Mouse (Mus musculus): ENCODE results near the gene Ddrgk1.
A peak's percentile ranks its signal among the peaks of the same experiment; 100 is the strongest.

The Ddrgk1 gene

DNA sequence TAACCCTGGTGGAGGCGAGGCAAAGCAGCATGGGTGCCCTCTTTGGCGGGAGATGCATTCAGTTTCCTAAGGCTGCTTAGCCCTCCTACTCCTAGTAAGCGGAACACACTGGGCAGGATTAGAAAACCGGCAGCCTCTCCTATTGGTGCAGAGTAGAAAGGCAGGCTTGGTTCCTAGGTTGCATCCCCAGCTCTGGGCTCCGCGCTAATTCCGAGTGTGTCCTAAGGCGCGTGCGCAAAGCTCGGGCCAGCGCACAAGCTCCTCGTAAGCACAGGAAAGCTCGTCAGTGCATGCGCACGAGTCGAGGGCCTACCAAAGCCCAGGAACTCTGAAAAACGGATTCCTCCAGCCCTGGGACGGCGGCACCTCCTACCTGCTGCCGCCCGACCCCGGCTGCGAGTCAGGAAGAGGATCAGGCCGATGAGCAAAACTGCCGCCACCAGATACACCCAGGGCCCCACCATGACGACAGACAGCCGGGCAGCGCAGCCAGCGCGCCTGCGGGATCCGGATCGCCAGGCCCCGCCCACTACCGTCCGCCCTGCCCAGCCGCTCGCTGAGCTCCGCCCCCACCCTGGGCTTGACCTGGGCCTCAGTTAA, at the start of gene Ddrgk1:
Gene Ddrgk1, minus strand, starts transcription at position 558 of the 600 bp plus-strand sequence.
- DNase-seq, result peak; percentile 96

DNA sequence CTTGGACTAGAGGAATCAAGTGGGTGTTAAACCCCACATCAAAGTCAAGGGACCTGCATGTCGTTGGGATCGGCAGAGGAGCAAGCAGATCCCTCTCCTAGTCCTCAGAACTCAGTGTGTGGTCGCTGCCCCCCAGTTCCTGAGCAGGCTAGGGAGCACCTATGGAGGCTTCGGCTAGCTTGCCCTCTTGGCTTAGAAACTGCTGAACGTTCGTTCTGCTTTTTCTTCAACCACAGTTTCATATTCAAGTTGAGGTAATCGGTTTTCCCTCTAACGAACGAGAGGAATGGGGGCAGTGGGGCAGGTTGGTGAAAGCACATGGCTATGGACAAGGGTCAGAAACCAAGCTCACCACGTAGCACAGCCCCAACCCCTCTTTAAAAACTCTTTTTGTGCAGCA, 42.6 kb upstream of the Ddrgk1 start:
- DNase-seq, result no peak

DNA sequence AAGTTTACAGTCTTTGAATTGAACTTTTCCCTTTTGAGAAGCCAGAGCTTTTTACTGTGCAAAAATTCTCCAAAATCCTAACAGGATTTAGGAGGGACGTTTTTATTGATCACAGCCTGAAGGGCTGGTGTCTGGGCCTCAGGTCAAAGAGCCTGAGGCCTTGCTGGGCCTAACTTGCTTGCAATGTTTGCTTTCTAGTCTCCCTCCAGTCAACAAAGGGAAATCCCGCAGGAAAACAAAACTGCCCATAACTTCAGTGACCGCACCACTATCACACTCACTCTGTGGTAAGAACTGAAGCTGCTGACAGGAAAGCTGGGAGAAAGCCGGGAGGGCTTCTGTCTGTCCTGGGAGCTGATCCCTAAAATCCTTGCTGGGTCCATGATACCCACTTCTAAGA, 42.1 kb upstream of the Ddrgk1 start:
- no peak for DNase-seq

DNA sequence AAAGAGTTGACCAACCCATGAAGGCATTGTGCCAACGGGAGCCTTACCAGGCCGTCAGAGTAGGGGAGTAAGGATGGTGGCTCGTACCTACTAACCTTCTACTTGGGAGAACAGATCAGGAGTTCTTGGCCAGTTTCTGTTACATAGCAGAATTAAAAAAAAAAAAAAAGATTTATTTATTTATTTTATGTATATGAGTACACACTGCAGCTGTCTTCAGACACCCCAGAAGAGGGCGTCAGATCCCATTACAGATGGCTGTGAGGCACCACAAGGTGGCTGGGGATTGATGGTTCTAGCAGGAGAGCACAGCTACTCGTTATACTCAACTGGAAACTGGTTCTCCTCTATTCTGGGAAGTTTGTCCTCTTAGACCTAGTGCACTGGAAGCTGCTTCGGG, 40.7 kb upstream of the Ddrgk1 start:
- no peak for DNase-seq

DNA sequence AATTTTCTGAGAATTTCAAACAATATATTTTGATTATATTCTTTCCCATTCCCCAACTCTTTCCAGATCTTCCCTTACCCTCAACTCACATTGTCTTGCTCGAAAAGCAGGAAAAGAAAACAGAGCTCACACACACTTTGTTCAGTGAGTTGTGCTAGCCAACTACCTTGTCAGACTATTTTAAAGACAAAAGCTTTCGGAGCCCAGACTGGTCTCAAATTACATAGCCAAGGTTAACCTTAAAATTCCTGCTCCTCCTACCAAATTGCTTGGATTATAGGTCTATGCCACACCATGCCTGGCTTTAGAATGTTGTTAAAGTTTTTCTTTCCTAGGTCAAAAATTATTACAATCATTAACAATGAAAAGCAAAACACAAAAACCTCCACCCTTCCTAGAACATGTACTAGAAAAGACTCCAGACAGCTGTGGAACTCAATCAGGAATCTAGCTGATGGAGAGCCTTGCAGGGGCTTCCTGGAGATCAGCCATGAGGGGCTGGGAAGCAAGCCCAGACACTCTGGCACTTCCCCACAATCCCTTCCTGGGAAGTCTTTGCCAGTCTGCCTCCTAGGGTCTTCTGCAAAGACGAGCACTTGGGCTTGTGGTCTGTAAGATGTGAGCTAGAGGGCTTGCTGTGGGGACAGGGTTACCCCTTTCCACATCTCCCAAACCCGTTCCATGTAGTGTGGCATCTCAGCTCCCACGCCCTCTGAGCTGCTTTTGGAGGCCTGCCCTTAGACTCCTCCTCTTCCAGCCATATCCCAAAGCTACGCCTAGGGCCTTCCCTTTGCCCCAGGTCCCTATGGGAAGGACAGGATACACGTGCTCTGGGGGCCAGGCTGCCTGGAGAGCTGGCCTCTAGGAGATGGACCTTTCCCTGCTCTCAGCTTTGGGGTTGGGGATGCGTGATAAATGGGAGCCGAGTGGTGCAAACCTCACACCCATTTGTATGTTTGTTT, 39.9 kb upstream of the Ddrgk1 start:
- no peak for DNase-seq

DNA sequence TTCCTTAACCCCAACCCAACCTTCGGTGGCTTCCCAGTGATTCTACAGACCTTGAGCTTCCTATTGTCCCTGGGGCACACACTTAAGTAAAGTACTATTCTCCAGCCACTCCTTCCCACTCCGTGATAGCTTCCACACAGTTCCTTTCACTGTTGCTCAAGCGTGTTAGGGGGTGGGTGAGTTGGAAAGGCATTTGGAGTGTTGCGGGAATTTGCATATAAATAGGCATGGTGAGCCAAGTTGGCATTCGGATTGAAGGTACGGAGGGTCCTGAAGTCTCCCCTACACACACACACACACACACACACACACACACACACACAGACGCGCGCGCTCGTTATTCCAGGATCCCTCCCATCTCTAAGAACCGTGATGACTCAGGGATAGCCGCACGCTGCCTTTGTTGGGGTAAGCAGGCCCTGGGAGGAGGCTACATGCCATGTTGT, 33.4 kb upstream of the Ddrgk1 start:
- DNase-seq, result peak; percentile 17

DNA sequence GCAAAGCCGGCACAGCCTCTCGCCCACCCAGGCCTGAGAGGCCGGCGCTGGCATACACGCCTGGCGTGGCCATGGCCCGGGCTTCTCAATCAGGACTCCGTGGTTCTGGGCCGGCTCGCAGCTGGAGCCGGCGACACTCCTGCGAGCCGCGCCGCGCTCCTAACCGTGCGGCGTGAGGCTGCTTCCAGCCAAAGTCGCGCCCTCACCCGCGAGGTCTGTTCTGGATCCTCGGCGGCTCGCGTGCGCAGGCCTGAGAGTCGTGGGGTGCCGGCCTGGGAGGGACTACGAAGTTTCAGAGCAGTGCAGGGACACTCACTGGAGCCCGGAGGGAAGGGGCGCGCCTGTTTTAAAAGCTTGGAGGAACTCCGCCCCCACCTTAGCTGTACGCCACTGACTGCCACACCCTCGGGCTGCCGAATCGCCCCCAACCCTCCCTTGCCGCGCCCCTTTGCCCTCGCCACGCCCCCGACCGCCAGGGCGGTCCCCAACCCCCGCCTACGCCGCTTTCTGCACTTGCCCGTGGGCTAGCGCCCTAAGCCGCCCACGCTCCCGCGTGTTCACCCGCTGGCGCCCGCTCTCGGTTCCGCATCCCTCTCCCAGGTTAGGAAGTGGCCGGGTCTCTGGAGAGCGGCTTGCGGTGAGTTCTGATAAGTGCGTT, 32.8 kb upstream of the Ddrgk1 start, which contains the start of gene Slc4a11:
Gene Slc4a11, minus strand, starts transcription at position 367 of the 658 bp plus-strand sequence.
- peak; percentile 82 for DNase-seq

DNA sequence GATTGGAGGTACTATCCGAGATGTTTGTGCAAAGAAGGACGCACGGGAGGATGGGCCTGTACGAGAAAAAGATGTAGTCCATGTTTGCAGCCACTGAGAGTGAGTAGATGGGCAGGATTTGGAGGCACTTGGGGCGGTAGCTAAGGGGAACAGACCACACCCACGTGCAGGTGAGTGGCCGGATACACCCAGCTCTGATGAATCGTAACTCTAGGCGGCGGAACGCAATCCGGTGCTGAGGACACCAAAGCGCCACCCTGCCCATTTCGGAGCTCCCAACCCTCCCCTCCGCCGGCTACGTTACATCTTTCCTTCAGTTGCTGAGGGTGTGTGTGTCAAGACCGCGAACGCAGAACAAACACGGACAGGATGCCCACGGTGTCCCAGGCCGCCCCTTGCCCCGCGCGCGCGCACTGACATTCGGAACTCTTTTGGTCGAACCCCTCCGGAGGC, 32.3 kb upstream of the Ddrgk1 start:
- peak; percentile 37 for DNase-seq

DNA sequence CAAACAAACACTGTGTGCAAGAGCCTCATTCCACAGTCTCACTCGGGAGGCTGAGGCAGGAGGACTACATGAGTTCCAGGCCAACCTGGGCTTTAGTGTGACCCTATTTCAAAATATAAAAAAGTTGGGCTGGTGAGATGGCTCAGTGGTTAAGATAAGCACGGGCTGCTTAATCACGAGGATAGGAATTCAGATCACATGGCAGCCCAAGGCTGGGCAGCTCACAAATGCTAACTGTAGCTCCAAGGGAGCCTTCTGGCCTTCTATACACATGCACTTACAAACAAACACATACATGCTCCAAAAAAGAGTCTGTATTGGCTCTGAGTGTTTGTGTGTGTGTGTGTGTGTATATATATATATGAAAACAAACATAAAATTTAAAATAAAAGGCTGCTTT, 29.1 kb upstream of the Ddrgk1 start:
- DNase-seq, result no peak

DNA sequence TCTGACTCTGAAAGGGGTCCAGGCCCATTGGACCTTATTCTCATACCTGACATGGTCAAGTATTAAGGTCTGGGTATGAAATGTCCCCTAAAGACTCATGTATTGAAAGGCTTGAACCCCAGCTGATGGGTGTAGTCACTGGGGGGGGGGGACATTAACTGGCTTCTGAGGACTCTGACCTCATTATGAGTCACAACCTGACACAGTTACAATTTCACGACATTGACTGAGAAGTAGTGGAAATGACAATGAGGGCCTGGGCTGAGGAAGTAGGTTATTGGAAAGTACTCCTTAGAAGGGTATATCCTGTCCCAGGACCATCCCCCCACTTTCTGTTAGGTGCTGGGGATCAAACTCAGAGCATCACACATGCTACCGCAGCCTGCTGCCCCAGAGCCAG, 24.6 kb upstream of the Ddrgk1 start:
- DNase-seq, result no peak

DNA sequence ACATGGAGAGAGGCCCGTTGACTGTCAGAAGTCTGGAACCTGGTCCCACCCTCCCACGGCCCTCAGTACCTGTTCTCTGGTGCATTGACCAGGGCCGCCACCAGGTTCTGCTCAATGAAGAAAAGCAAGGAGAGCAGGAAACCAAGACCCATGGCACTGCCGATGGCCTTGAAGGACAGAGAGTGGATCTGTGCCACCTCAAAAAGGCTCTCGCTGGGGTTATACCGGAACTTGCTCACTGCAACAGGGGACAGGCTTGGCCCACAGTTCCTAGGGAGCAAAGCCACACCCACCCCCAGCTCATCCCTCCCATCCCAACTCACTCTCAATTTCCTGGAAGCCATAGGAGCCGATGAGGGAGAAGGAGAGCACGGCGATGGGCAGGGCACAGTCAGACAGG, 21.0 kb upstream of the Ddrgk1 start:
- no peak for DNase-seq

DNA sequence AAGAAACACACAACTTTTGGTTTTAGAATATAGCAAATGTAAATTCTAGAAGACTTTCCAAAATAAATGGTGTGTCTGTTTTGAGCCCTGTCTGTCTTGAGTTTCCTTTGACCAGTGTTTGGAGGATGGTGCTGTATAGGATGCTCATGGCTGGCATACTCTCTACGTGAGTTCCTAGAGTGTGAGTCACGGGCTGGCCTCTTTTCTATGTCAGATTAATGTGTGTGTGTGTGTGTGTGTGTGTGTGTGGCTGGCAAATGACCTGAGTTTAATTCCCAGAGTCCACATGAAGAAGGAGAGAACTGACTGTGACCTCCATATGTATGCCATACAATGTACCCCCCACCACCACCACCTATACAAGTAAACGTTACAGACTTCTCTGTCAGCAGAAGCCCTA, 17.1 kb upstream of the Ddrgk1 start:
- DNase-seq, result no peak

DNA sequence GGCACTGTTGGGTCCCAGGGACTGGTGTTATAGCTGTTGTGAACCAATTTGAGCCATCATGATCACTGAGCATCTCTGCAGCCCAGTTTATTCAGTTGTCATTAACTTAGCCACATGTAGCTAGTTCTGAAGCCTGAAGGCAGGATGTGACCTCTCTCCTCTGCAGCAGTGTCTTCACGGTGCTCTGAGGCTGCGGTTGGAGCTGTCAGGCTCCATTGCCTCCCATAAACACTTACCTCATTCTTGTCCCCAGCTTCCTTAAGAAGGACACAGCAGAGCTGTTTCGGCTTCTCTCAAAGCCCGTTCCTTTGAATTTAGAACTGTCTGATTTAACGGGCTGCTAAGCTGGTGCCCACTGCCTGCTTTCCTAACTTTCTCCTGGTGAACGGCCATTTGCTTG, 15.4 kb upstream of the Ddrgk1 start:
- no peak for DNase-seq

DNA sequence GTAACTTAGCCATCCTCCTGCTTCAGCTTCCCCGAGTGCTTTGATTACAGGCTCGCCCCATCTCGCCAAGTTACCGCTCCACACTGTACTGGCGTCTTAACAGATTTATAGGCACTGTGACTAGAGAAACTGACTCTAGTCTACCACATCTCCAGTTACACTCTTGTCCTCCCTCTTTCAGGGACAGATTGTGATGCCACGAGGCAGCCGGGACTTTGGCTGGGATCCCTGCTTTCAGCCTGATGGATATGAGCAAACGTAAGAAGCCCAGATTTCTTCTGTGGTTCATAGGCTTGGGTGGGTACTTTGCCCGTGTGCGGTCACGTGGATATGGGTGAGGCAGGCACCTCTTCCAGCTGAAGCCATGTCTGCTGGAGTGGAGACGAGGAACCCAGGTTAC, 14.7 kb upstream of the Ddrgk1 start:
- DNase-seq, result no peak

DNA sequence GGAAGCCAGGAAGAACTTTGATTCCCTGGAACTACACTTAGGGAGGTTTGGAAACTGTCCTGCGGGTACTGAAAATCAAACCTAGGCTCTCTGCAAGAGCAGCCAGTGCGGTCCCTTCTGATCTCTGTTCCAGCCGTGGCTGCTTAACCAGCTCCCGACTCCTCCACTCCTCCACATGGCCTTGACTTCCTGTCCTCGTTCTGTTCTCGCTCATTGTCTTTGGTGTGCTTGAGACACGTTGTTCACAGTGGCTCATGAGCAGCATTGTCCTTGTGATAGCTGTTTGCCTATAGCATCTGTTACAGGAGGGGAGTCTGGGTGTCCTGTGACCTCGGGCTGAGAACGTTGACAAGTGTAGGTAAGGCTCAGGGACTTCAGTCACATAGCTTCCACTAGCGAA, 12.8 kb upstream of the Ddrgk1 start:
- no peak for DNase-seq

DNA sequence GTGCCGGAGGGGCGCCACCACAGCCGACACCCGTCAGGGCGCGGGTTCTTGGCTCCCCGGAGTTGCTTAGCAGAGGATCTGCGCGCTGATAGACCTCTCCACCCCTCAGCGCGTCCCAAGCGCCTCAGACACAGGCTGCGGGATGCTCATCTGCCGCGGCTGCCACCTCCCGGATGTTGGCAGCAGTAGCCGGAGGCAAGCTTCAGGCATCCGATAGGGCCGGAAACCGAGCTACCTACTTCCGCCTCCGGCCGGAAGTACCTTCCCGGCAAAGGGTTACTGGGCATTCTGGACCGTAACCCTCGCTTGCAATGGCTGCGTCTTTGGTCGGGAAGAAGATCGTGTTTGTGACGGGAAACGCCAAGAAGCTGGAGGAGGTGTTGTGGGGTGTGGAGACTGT, 3.1 kb upstream of the Ddrgk1 start, which contains the start of gene Itpa:
Gene Itpa, plus strand, starts transcription at position 52 of the 400 bp plus-strand sequence.
- peak; percentile 91 for DNase-seq

DNA sequence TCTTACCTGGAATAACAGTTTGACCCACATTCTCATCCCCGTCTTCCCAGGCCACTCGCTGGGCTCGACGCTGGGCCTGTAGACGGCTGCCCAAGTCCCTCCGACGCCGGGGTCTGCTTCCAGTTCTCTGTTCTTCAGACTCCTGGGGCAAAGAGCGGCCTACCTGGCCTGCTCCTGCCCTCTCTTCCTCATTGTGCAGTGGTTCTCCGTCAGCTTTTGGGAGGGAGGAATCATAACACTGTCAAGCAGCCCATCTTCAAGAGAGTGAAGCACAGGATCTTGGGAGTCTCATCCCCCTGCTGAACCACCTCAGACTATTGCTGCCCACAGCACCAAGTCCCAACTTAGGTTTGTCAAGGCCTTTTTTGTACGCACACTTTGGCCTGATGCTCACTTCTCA, 1.1 kb downstream of the Ddrgk1 start:
- no peak for DNase-seq

DNA sequence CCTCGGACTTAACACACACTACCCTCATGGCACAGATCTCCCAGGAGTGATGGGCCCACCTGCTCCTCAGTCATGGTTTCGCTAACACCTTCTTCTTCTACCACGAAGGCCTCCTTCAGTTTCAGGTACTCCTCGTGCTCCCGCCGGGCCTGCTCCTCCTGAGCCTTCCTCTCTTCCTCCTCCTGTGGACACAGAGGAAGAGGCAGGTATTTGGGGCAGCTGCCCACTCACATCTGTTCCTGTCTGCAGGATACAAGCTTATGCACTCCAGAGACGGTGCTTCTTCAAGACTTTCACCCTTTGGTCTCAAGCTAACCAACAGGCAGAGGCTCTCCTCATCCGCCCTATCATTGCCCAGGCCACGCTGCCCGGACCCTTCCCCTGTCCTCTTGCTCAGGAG, 5.9 kb downstream of the Ddrgk1 start:
- DNase-seq, result no peak

DNA sequence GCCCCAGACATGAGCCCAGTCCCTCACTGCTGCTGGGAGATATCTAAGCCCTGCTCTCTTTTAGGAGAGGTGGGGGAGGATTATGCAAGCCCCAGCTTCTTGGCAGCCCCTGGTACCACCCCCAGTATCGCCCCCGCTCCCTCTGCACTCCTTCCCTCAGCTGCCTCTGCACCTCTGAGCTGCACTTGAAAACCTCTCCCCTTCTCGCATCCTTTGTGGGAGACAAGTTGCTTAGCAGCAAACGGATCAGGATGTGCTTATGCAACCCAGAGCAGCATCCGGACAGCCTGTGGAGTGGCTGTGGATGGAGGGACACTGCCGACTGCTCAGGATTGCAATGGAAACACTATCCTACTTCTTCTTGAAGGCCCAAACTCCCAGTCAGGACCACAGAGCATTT, 6.9 kb downstream of the Ddrgk1 start:
- DNase-seq, result no peak

DNA sequence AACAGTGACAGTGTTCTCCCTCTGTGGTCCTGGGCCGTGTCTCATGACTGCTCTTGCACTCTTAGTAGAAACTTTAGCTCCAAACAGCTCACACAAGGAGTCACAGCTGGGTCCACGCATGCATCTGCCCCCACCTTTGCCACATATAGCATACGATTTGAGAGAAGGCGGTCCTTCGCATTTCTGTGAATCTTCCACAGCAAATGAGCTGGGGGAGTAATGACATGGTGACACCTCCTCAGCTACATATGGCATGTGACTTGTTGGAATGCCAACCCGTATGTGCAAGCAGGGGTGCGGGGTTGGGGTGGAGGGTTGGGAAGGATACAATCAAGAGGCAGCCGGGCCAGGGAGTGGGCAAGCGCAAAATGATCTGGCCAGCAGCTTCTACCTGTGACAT, 7.9 kb downstream of the Ddrgk1 start:
- no peak for DNase-seq

DNA sequence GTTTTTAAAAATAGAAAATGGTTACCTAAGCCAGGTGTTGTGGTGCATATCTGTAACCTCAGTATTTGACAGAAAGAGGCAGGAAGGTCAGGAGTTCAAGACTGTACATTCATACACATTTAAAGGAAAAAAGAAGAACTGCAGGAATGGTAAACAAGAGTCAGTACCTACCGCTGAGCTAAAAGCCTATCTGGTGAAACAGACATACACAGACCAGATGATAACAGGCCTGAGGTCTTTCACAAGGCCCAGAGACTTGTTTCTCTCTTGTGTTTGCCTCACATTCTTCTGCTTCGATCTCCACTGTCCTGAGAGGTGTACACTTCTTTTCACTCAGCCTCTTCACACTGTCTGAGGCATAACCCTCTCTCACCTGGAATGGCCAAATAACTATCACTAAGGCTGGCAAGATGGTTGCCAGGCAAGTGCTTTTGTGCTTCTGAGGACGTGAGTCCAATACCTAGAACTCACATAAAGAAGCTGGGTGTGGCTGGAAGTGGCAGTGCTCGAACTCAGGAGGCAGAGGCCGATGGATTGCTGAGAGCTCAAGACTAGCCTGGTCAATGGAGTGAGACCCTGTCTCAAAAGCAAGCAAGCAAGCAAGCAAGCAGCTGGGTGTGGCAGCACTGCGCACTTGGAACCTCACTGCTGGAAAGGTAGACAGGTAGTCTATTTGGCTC, 8.7 kb downstream of the Ddrgk1 start:
- DNase-seq, result no peak

DNA sequence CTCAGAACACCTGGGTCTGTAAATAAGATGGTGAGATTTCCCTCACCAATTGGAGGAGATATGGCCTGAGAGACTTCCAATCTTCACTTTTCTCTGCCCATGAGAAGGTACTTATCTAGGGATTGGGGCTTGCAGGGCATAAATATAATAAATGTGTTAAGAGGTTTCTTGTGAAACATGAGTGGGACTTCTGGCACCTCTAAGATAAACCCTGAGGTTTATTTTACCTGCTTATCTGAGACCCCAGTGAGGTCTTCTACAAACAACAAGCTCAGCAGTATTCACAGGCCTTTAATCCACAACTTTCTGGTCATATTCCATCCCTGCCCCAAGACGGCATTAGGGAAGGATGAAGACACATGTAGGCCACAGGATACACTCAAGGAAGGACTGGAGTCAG, 10.7 kb downstream of the Ddrgk1 start:
- no peak for DNase-seq

DNA sequence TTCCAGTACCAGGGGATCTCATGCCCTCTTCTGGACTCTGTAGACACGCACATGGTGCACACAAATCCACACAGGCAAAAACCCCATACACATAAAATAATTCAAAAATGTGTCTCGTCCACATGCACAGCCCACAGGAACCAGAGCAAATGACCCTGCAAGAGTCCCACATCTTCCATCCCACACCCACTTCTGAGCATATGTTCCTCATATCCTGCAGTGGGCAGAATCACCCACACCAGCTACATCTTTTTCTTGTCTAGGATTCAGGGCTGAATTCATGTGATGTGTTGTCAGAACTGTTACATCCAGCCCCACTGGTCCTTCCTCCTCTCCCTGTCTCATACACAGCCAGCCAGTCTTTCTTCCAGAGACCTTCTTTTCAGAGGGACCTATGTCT, 11.2 kb downstream of the Ddrgk1 start:
- DNase-seq, result no peak
